Mouse (Mus musculus): Measurements from ENCODE around the gene Basp1. TPM values are rescaled to one million over a fixed set of nuclear protein-coding genes. Genes with fewer than 3 reads are reported as not detected.

Gene Basp1
- polyA plus RNA-seq, 1 experiment from 2014 or later = 141 TPM

- Histone ChIP-seq H3K4me3 (ENCODE audit: low read depth, low read length) (no peak overlapping the region), H3K4me2 (ENCODE audit: low read depth, low read length) (no peak overlapping the region), H3K27ac (replicated peaks; ENCODE audit: low read depth, low read length) (no peak overlapping the region), H3K4me1 (ENCODE audit: control insufficient read depth, insufficient read depth, low read length) (peaks cover 3% of the 10 kb centered on the region; the same call in 1 of the 2 replicates), H3K27me3 (ENCODE audit: control insufficient read depth, insufficient read depth, low read length) (no peaks in the 10 kb centered on the region), H3K9me3 (replicated peaks; ENCODE audit: control insufficient read depth, low read length) (no peaks in the 10 kb centered on the region), H3K36me3 (replicated peaks; ENCODE audit: control insufficient read depth, insufficient read depth, low read depth, low read length) (no peaks in the 10 kb centered on the region), H3K9ac (replicated peaks; ENCODE audit: low read length) (no peak overlapping the region)
- DNase-seq (ENCODE audit: low spot score) = no peak
- WGBS = 83% methylated on average over 8 of the region's 8 CpGs
- ATAC-seq (replicated peaks; ENCODE audit: insufficient number of reproducible peaks, low FRiP score, low TSS enrichment, low read depth) = no peak
Observed at GRCm38 (mm10) chr15:25440317-25440716, 26.8 kb upstream of the Basp1 start.

- H3K4me3 ChIP-seq (ENCODE audit: low read depth, low read length) = no peak overlapping the region
- no peak overlapping the region for H3K27ac ChIP-seq (replicated peaks; ENCODE audit: low read depth, low read length)
- no peak for DNase-seq (ENCODE audit: low spot score)
- 59% methylated on average over 1 of the region's 1 CpGs for WGBS
- H3K9me3 ChIP-seq (replicated peaks; ENCODE audit: control insufficient read depth, low read length) = no peaks in the 10 kb centered on the region
- no peak overlapping the region for H3K9ac ChIP-seq (replicated peaks; ENCODE audit: low read length)
- H3K4me2 ChIP-seq (ENCODE audit: low read depth, low read length) = no peak overlapping the region
- no peaks in the 10 kb centered on the region for H3K27me3 ChIP-seq (ENCODE audit: control insufficient read depth, insufficient read depth, low read length)
- H3K4me1 ChIP-seq (ENCODE audit: control insufficient read depth, insufficient read depth, low read length) = no peaks in the 10 kb centered on the region
- ATAC-seq (replicated peaks; ENCODE audit: insufficient number of reproducible peaks, low FRiP score, low TSS enrichment, low read depth) = no peak
- no peaks in the 10 kb centered on the region for H3K36me3 ChIP-seq (replicated peaks; ENCODE audit: control insufficient read depth, insufficient read depth, low read depth, low read length)
Observed at GRCm38 (mm10) chr15:25432341-25432740, 18.8 kb upstream of the Basp1 start.

- DNase-seq (ENCODE audit: low spot score) (no peak), ATAC-seq (replicated peaks; ENCODE audit: insufficient number of reproducible peaks, low FRiP score, low TSS enrichment, low read depth) (no peak)
- WGBS = 86% methylated on average over 3 of the region's 3 CpGs
- H3K36me3 ChIP-seq (replicated peaks; ENCODE audit: control insufficient read depth, insufficient read depth, low read depth, low read length) = no peaks in the 10 kb centered on the region
- no peaks in the 10 kb centered on the region for H3K27me3 ChIP-seq (ENCODE audit: control insufficient read depth, insufficient read depth, low read length)
- H3K9me3 ChIP-seq (replicated peaks; ENCODE audit: control insufficient read depth, low read length) = no peaks in the 10 kb centered on the region
- no peak overlapping the region for H3K9ac ChIP-seq (replicated peaks; ENCODE audit: low read length)
- H3K27ac ChIP-seq (replicated peaks; ENCODE audit: low read depth, low read length) = no peak overlapping the region
- no peak overlapping the region for H3K4me2 ChIP-seq (ENCODE audit: low read depth, low read length)
- no peak overlapping the region for H3K4me3 ChIP-seq (ENCODE audit: low read depth, low read length)
- no peaks in the 10 kb centered on the region for H3K4me1 ChIP-seq (ENCODE audit: control insufficient read depth, insufficient read depth, low read length)
Observed at GRCm38 (mm10) chr15:25430167-25430566, 16.6 kb upstream of the Basp1 start.

- Histone ChIP-seq H3K4me2 (ENCODE audit: low read depth, low read length) (no peak overlapping the region), H3K4me1 (ENCODE audit: control insufficient read depth, insufficient read depth, low read length) (no peaks in the 10 kb centered on the region), H3K4me3 (ENCODE audit: low read depth, low read length) (no peak overlapping the region), H3K36me3 (replicated peaks; ENCODE audit: control insufficient read depth, insufficient read depth, low read depth, low read length) (no peaks in the 10 kb centered on the region), H3K27me3 (ENCODE audit: control insufficient read depth, insufficient read depth, low read length) (no peaks in the 10 kb centered on the region), H3K9ac (replicated peaks; ENCODE audit: low read length) (no peak overlapping the region), H3K9me3 (replicated peaks; ENCODE audit: control insufficient read depth, low read length) (no peaks in the 10 kb centered on the region), H3K27ac (replicated peaks; ENCODE audit: low read depth, low read length) (no peak overlapping the region)
- ATAC-seq (replicated peaks; ENCODE audit: insufficient number of reproducible peaks, low FRiP score, low TSS enrichment, low read depth) (0 out of 2 replicates have a peak, but pooled peaks have one; percentile 18), DNase-seq (ENCODE audit: low spot score) (no peak)
- WGBS = 74% methylated on average over 7 of the region's 7 CpGs
Observed at GRCm38 (mm10) chr15:25429007-25429406, 15.4 kb upstream of the Basp1 start.

GRCm38 (mm10) chr15:25428551-25428950, 15.0 kb upstream of the Basp1 start:
- no peak overlapping the region for H3K4me3 ChIP-seq (ENCODE audit: low read depth, low read length)
- no peak overlapping the region for H3K9ac ChIP-seq (replicated peaks; ENCODE audit: low read length)
- no peaks in the 10 kb centered on the region for H3K9me3 ChIP-seq (replicated peaks; ENCODE audit: control insufficient read depth, low read length)
- no peaks in the 10 kb centered on the region for H3K27me3 ChIP-seq (ENCODE audit: control insufficient read depth, insufficient read depth, low read length)
- DNase-seq (ENCODE audit: low spot score) (peak; percentile 63), ATAC-seq (replicated peaks; ENCODE audit: insufficient number of reproducible peaks, low FRiP score, low TSS enrichment, low read depth) (no peak)
- no peaks in the 10 kb centered on the region for H3K36me3 ChIP-seq (replicated peaks; ENCODE audit: control insufficient read depth, insufficient read depth, low read depth, low read length)
- WGBS = 48% methylated on average over 7 of the region's 7 CpGs
- H3K27ac ChIP-seq (replicated peaks; ENCODE audit: low read depth, low read length) = no peak overlapping the region
- no peak overlapping the region for H3K4me2 ChIP-seq (ENCODE audit: low read depth, low read length)
- no peaks in the 10 kb centered on the region for H3K4me1 ChIP-seq (ENCODE audit: control insufficient read depth, insufficient read depth, low read length)

- H3K36me3 ChIP-seq (replicated peaks; ENCODE audit: control insufficient read depth, insufficient read depth, low read depth, low read length) = no peaks in the 10 kb centered on the region
- no peaks in the 10 kb centered on the region for H3K4me1 ChIP-seq (ENCODE audit: control insufficient read depth, insufficient read depth, low read length)
- WGBS = 93% methylated on average over 9 of the region's 9 CpGs
- no peak overlapping the region for H3K4me2 ChIP-seq (ENCODE audit: low read depth, low read length)
- DNase-seq (ENCODE audit: low spot score) = no peak
- no peak overlapping the region for H3K27ac ChIP-seq (replicated peaks; ENCODE audit: low read depth, low read length)
- no peaks in the 10 kb centered on the region for H3K27me3 ChIP-seq (ENCODE audit: control insufficient read depth, insufficient read depth, low read length)
- H3K4me3 ChIP-seq (ENCODE audit: low read depth, low read length) = no peak overlapping the region
- no peak for ATAC-seq (replicated peaks; ENCODE audit: insufficient number of reproducible peaks, low FRiP score, low TSS enrichment, low read depth)
- no peaks in the 10 kb centered on the region for H3K9me3 ChIP-seq (replicated peaks; ENCODE audit: control insufficient read depth, low read length)
- H3K9ac ChIP-seq (replicated peaks; ENCODE audit: low read length) = no peak overlapping the region
Observed at GRCm38 (mm10) chr15:25420266-25420665, 6.7 kb upstream of the Basp1 start.

- ATAC-seq (replicated peaks; ENCODE audit: insufficient number of reproducible peaks, low FRiP score, low TSS enrichment, low read depth) (no peak), DNase-seq (ENCODE audit: low spot score) (no peak)
- H3K9me3 ChIP-seq (replicated peaks; ENCODE audit: control insufficient read depth, low read length) = no peaks in the 10 kb centered on the region
- no peaks in the 10 kb centered on the region for H3K36me3 ChIP-seq (replicated peaks; ENCODE audit: control insufficient read depth, insufficient read depth, low read depth, low read length)
- no peaks in the 10 kb centered on the region for H3K4me1 ChIP-seq (ENCODE audit: control insufficient read depth, insufficient read depth, low read length)
- no peak overlapping the region for H3K4me2 ChIP-seq (ENCODE audit: low read depth, low read length)
- no peak overlapping the region for H3K27ac ChIP-seq (replicated peaks; ENCODE audit: low read depth, low read length)
- H3K9ac ChIP-seq (replicated peaks; ENCODE audit: low read length) = no peak overlapping the region
- H3K27me3 ChIP-seq (ENCODE audit: control insufficient read depth, insufficient read depth, low read length) = no peaks in the 10 kb centered on the region
- WGBS = 55% methylated on average over 6 of the region's 6 CpGs
- no peak overlapping the region for H3K4me3 ChIP-seq (ENCODE audit: low read depth, low read length)
Observed at GRCm38 (mm10) chr15:25416367-25416766, 2.8 kb upstream of the Basp1 start.

- Histone ChIP-seq H3K27me3 (ENCODE audit: control insufficient read depth, insufficient read depth, low read length) (no peaks in the 10 kb centered on the region), H3K36me3 (replicated peaks; ENCODE audit: control insufficient read depth, insufficient read depth, low read depth, low read length) (no peaks in the 10 kb centered on the region), H3K4me1 (ENCODE audit: control insufficient read depth, insufficient read depth, low read length) (no peaks in the 10 kb centered on the region), H3K4me3 (ENCODE audit: low read depth, low read length) (no peak overlapping the region), H3K27ac (replicated peaks; ENCODE audit: low read depth, low read length) (no peak overlapping the region), H3K4me2 (ENCODE audit: low read depth, low read length) (no peak overlapping the region), H3K9me3 (replicated peaks; ENCODE audit: control insufficient read depth, low read length) (no peaks in the 10 kb centered on the region), H3K9ac (replicated peaks; ENCODE audit: low read length) (no peak overlapping the region)
- no peak for ATAC-seq (replicated peaks; ENCODE audit: insufficient number of reproducible peaks, low FRiP score, low TSS enrichment, low read depth)
- DNase-seq (ENCODE audit: low spot score) = peak; percentile 38
- 57% methylated on average over 4 of the region's 4 CpGs for WGBS
Observed at GRCm38 (mm10) chr15:25415958-25416357, 2.4 kb upstream of the Basp1 start.

Measured in embryonic facial prominence, embryonic 11.5 days (tissue).